Mouse (Mus musculus) heart, postnatal 0 days (tissue): ENCODE measurements at regions not wholly inside any gene's neighbourhood (a gene's known extent, or its start where the extent isn't known, plus 50 kb on each side); places are given as distances from the start of the nearest gene placed in this dataset.

Experiments
- ATAC-seq: fragments of 200-750 bp; cut with Nextera tagmentation; 2 replicates; pipeline ENCODE4 v1.8.0; 2017; ENCODE audit warnings: low read depth, moderate number of reproducible peaks, moderate library complexity; ENCODE audit not compliant: insufficient read depth
- DNase-seq: peaks from one replicate; pipeline ENCODE4 v3.0.0-alpha.2; 2016; ENCODE audit warnings: low spot score
- H3K27ac ChIP-seq: fragments of 300-500 bp; sonication (generic); 2 replicates; pipeline ENCODE4 v1.5.1; 2014; ENCODE audit warnings: low read depth, mild to moderate bottlenecking
- H3K27me3 ChIP-seq: fragments of 300-500 bp; sonication (generic); 2 replicates; pipeline ENCODE4 v1.6.1; 2014; ENCODE audit warnings: low read length, mixed read lengths; ENCODE audit not compliant: control insufficient read depth, insufficient read depth
- H3K36me3 ChIP-seq: fragments of 300-500 bp; sonication (generic); replicated peaks from 2 replicates; pipeline ENCODE4 v1.6.1; 2014; ENCODE audit warnings: low read length, mixed read lengths; ENCODE audit not compliant: control insufficient read depth, insufficient read depth
- H3K4me1 ChIP-seq: fragments of 300-500 bp; sonication (generic); 2 replicates; pipeline ENCODE4 v1.6.1; 2014; ENCODE audit warnings: antibody characterized with exemption; ENCODE audit not compliant: control insufficient read depth, insufficient read depth
- H3K4me2 ChIP-seq: fragments of 300-500 bp; sonication (generic); 2 replicates; pipeline ENCODE4 v1.6.1; 2014; ENCODE audit warnings: low read depth, mild to moderate bottlenecking, low read length, moderate library complexity
- H3K4me3 ChIP-seq: fragments of 300-500 bp; sonication (generic); 2 replicates; pipeline ENCODE4 v1.5.1; 2014; ENCODE audit warnings: low read depth, low read length
- H3K9ac ChIP-seq: fragments of 300-500 bp; sonication (generic); replicated peaks from 2 replicates; pipeline ENCODE4 v1.6.1; 2014; ENCODE audit warnings: low read depth, low read length, mixed read lengths
- H3K9me3 ChIP-seq: fragments of 300-500 bp; sonication (generic); replicated peaks from 2 replicates; pipeline ENCODE4 v1.6.1; 2016; ENCODE audit warnings: low read length; ENCODE audit not compliant: control insufficient read depth
- CTCF ChIP-seq: IDR thresholded peaks from 2 replicates; pipeline ENCODE4 v1.5.1; 2016; ENCODE audit warnings: antibody characterized with exemption, control low read depth, low read depth
- EP300 ChIP-seq: IDR thresholded peaks from 2 replicates; pipeline ENCODE4 v1.6.1; 2016; ENCODE audit warnings: antibody characterized with exemption, low read depth
- WGBS: fragments of 180-500 bp; shearing (Covaris S2); extraction: QIAGEN DNeasy Blood & Tissue Kit; methylation state at CpG from one replicate; pipeline ENCODE4 v1.1.7; 2014; 5-methylcytosine and 5-hydroxymethylcytosine counted together

DNA sequence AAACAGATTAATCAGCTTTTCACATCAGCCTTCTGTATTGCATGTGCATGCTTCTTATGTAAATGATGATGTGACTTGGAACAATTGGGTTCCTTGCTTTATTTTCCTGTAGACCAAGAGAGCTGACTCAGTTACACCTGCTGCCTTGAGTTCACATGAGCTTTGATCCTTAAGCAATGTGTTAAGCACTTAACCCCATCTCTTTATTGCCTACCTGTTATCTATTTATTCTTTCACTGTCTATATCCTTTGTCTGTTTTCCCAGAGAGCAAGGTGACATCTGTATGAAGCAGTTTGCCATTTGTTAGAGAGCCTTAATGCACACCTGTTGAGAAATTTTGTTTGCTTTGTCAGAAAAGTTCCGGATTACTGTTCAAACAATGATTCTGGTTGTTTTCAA is 154.1 kb downstream of the Arrdc3 start:
- WGBS = 84% methylated on average over 1 of the region's 1 CpGs
- Histone ChIP-seq H3K9me3 (no peaks in the 10 kb centered on the region), H3K27ac (no peak overlapping the region), H3K4me3 (no peak overlapping the region), H3K4me2 (no peak overlapping the region), H3K36me3 (no peaks in the 10 kb centered on the region), H3K27me3 (no peaks in the 10 kb centered on the region), H3K9ac (no peak overlapping the region), H3K4me1 (no peaks in the 10 kb centered on the region)
- ATAC-seq (no peak), DNase-seq (no peak)
- TF ChIP-seq EP300 = no peak
- TF ChIP-seq CTCF = no peak

DNA sequence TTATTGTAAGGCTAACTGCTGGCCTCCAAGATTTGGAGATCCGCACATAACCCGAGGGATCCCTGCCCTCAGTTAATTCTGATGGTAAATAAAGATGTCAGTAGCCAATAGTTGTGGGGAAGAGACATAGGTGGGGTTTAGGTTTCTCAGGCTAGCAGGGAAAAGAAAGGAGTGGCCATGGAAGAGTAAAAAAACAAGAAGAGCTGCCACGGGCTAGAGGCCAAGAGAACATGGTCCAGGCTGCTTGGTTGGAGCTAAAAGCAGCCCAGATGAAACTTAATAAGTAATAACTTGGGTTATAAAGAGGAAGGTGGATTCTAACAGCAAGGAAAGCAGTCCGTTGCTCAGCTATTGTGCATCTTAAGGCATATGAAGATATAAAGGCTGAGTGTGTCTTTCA is 155.6 kb downstream of the Arrdc3 start:
- TF ChIP-seq EP300 (no peak), CTCF (no peak)
- no peak for ATAC-seq

DNA sequence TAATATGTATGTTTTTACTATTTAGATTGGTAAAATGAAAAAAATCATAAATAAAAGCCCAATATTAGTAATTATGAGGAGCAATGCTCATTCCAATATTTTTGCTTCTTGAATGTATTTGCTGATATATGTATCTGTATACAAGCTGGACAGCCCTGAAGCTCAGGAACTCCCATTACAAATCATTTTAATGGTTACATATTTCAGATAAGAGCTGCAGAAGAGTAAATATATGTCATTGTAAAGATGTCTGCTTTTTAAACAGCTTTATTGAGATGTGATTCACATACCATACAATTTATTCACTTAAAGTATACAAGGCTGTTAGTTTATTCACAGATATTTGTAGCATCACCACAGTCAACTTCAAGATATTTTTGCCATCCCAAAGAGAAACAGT is 157.3 kb downstream of the Arrdc3 start:
- H3K9me3 ChIP-seq = no peaks in the 10 kb centered on the region
- H3K36me3 ChIP-seq = no peaks in the 10 kb centered on the region
- no peak overlapping the region for H3K4me3 ChIP-seq
- TF ChIP-seq EP300 = no peak
- no peak for TF ChIP-seq CTCF
- H3K27me3 ChIP-seq = no peaks in the 10 kb centered on the region
- no peak overlapping the region for H3K9ac ChIP-seq
- DNase-seq (no peak), ATAC-seq (no peak)
- H3K27ac ChIP-seq = no peak overlapping the region
- H3K4me1 ChIP-seq = no peaks in the 10 kb centered on the region
- H3K4me2 ChIP-seq = no peak overlapping the region

More for the DNA sequence above, 155.6 kb downstream of the Arrdc3 start:
- Histone ChIP-seq H3K9ac (no peak overlapping the region), H3K27ac (no peak overlapping the region), H3K36me3 (no peaks in the 10 kb centered on the region), H3K4me1 (no peaks in the 10 kb centered on the region), H3K27me3 (no peaks in the 10 kb centered on the region), H3K9me3 (no peaks in the 10 kb centered on the region), H3K4me3 (no peak overlapping the region), H3K4me2 (no peak overlapping the region)
- no peak for DNase-seq
- 89% methylated on average over 4 of the region's 4 CpGs for WGBS

DNA sequence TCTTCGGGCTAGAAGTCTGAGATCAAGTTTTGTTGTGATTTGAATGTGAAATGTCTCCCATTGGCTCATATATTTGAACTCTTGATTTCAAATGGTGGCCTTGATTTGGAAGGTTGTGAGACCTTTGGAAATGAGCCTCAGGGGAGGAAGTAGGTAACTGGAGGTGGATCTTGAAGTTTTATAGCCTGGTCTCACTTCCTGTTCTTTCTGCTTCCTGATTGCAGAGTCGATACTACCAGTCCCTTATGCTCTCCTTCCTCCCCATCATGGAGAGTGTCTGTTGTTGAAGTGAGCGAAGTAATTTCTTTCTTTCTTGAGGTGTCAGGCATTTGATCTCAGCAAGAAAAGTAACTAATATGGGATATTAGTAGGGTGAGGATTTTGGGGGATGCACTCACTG is 158.5 kb downstream of the Arrdc3 start:
- Histone ChIP-seq H3K27ac (no peak overlapping the region), H3K9me3 (no peaks in the 10 kb centered on the region), H3K4me1 (no peaks in the 10 kb centered on the region), H3K4me2 (no peak overlapping the region), H3K36me3 (no peaks in the 10 kb centered on the region), H3K4me3 (no peak overlapping the region), H3K9ac (no peak overlapping the region), H3K27me3 (no peaks in the 10 kb centered on the region)
- DNase-seq (no peak), ATAC-seq (no peak)
- 82% methylated on average over 3 of the region's 3 CpGs for WGBS
- no peak for TF ChIP-seq EP300
- TF ChIP-seq CTCF = no peak
